Mouse (Mus musculus): ENCODE measurements around the gene Ndufa13.

DNA sequence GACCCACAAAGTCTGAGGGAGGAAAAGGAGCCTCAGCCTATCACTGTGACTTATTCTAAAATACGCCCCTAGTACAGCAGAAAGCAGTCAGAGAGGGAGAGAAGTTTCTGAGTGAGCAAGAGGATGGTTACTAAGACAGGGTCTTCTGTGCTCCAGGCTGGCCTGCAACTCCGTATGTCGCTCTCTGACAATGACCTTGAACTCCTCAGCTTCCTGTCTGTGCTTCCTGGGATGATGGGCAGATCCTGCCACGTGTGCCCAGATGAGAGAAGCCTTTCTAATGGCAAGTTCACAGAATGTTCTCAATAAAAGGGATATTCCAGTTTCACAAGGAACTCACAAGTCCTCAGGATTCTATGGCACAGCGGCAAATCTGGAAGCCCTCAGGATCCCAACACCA lies 32.2 kb upstream of the Ndufa13 start:
- TF ChIP-seq POLR2A (IDR thresholded peaks at IDR 0.05; ENCODE audit: control insufficient read depth, low read depth, low read length): no peak
- no peak for TF ChIP-seq CTCF (IDR thresholded peaks at IDR 0.05; ENCODE audit: control insufficient read depth, insufficient read depth, insufficient replicate concordance, low read depth, low read length)
